Mouse (Mus musculus): ENCODE results near the gene Cnnm2.
"Not testable (repeated sequence)": the region's sequence is repeated elsewhere in the genome, so short reads cannot be mapped to it uniquely, and the experiment has no call there.

The Cnnm2 gene

GRCm38 (mm10) chr19:46761247-46761946 lies at the start of gene Cnnm2:
Gene Cnnm2 (plus strand): TSS chr19:46761596.
- DNase-seq: peak; percentile 100

GRCm38 (mm10) chr19:46714234-46714633 lies 47.2 kb upstream of the Cnnm2 start:
- DNase-seq: peak in 1 of 2 experiments; percentile 26

DNA sequence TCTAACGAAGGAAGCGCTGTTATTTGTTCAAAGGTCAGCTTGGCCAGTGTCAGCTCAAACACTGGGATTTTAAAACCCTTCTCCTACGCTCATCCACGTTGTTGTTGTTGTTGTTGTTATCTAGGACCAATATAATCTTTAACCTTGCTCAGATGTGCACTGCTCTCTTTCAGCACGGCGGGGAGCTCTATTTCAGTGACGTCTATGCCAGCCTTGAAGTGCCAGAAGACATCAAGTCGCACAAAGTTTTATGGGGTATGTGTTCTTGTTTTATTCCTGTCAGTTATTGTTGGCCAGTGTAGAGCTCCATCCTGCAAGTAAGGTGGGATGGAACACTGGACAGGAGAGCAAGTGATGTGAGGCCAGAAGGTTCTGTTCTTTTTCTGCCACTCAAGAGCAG lies 46.4 kb upstream of the Cnnm2 start:
- DNase-seq: no peak

GRCm38 (mm10) chr19:46718150-46718549 lies 43.2 kb upstream of the Cnnm2 start:
- DNase-seq: no peak

DNA sequence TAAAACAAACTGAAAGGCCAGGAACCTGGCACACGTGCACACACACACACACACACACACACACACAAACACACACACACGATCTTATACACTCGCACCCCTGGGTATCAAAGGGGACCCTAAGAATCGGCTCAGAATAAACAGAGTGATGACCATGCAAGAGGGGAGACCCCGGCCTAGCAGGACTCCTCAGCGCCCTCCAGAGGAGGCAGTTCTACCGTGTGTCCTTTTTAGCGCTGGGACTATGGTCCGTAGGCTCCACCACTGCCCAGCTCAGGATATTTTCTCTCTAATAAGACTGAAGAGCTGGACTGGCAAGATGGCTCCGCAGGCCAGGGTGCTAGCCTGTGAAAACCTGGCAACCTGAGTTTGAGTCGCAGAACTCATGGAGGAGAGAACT lies 37.0 kb upstream of the Cnnm2 start:
- DNase-seq: no peak

GRCm38 (mm10) chr19:46726142-46726541 lies 35.3 kb upstream of the Cnnm2 start:
- no peak for DNase-seq

GRCm38 (mm10) chr19:46727140-46727736 lies 34.2 kb upstream of the Cnnm2 start:
- DNase-seq: peak; percentile 75

DNA sequence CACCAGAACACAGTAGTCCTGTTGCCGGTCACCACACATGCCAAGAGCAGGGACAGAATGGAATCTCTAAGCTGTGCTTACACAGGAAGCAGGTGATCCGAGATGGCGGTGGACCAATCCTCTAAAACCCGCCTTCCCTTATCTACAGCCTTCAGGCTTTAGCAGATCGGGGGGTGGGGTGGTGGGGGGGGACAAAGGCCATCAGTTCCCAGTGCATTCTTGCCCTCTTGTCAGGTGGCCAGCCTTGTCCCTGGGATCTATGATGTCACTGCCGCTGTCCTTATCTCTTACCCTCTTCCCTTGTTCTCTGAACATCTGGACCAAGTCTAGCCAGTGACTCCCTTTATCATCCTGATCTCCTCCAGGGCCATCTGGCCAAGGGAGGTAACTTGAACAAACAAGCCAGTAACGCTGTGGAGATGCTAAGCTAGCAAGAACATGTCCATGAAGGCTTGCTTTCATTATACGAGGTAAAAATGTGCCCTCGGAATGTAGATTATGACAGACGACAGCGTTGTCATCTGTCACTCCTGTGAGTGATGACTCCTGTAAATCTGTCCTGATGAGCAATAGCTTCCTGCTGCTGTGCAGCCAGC lies 33.4 kb upstream of the Cnnm2 start:
- DNase-seq: no peak

DNA sequence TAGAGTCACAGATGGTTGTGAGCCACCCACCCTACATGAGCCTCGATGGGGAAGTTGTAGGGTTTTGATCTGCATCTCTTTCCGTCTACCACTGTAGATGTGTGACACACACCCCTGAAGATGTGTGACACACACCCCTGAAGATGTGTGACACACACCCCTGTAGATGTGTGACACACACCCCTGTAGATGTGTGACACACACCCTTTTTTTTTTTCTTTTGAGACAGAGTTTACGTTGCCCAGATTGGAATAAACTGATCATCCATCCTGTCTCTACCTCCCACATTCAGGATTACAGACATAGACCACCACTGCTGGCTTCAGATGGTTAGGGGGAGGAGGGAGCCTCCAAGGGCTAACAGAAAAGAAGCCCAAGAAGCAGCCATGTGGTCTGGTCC lies 32.5 kb upstream of the Cnnm2 start:
- DNase-seq: no peak

- DNase-seq: no peak
These were observed 30.0 kb upstream of the Cnnm2 start for GRCm38 (mm10) chr19:46731351-46731750.

- DNase-seq: not testable (repeated sequence)
These were observed 28.7 kb upstream of the Cnnm2 start for GRCm38 (mm10) chr19:46732673-46733072.

GRCm38 (mm10) chr19:46733626-46734025 lies 27.8 kb upstream of the Cnnm2 start:
- DNase-seq: no peak

- no peak for DNase-seq
These were observed 26.2 kb upstream of the Cnnm2 start for GRCm38 (mm10) chr19:46735241-46735640.

- no peak for DNase-seq
These were observed 24.3 kb upstream of the Cnnm2 start for GRCm38 (mm10) chr19:46737106-46737505.

- peak; percentile 68 to 79 for DNase-seq
These were observed 20.9 kb upstream of the Cnnm2 start for GRCm38 (mm10) chr19:46740341-46741008.

DNA sequence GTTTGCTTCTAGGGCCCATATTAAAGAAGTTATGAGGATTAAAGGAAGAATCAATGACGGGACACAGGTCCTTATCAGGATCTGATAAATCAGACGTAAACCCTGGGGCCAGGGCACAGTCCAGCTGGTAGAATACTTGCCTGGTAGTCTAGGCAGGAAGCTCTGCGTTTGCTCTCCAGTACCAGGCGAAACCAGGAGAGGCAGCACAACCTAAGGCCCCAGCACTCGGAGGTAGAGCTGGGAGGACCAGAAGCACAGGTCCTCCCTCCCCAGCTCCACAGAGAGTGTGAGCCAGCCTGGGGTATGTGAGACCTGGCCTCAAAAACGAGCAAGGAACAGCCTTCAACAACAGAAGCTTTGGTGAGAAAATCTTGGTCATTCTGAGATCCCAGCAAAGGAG lies 19.8 kb upstream of the Cnnm2 start:
- DNase-seq: no peak

DNA sequence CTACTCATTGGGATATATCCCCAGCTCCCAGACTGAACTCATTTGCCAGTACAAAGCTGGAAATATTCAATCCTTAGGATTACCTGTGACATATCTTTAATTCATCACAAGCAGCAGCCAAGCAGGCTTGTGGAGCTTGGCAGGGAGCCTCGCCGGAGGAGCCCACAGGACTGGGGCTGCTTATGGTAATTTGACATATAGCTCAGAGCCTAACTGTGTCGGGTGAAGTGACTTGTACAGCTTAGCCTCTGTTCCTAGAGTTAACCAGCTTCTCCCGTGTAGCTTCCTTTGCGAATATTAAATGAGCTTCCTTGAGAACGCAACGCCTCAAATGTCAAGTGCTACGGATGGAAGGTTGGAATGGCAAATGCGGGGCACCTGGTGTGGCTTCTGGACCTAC lies 16.7 kb upstream of the Cnnm2 start:
- DNase-seq: no peak

DNA sequence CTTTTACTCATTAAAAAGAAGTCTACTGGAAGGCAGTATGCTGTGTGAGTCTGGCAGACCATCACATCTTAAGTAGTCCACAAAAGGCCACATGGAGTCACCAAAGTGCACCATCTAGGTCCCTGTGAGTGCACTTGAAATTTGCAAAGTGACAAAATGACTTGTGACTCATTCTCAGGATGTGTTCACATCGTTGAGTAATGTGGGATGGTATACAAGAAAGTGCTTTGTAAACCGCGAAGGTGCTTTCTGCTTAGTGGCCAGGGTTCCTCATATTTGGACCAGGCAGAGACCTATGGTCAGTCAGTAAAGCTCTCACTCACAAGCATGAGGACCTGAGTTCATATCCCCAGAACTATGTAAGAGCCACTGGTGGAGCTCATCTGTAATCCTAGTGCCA lies 13.6 kb upstream of the Cnnm2 start:
- DNase-seq: no peak

DNA sequence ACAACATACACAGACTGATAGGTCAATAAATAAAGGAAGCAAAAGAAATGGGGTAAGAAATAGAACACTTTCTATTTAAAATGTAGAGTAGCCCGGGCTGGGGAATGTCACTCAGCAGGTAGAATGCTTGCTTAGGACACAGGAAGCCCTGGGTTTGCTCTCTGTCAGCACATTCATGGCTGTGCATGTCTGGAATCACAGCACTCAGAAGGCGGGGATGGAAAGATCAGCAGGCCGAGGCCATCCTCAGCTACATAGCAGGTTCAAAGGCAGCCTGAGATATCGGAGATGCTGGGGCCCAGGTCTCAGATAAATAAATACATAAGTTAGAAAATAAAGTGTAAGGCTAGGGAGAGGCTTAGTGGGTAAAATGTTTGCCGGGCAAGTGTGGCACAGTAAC lies 9.2 kb upstream of the Cnnm2 start:
- DNase-seq: no peak

DNA sequence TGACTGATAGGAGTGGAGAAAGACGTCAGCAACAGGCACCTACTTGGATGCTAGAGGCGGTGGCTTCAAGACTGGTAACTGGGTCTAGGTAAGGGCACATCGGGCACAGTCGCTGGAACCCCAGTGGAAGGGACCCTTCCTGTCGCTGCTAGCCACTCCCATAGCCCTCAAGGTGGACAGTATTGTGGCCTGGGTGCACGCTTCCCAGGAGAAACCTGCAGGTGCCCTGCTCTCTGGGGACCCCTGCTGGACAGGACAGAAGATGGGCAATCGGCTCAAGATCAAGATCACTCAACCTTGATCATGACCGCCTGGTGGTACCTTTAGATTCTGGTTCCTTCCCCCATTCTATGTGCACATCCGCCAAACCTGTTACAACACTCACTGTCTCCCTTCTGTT lies 6.3 kb upstream of the Cnnm2 start:
- DNase-seq: peak; percentile 57 to 88

GRCm38 (mm10) chr19:46756221-46756620 lies 5.2 kb upstream of the Cnnm2 start:
- DNase-seq: peak in 1 of 2 experiments; percentile 14

DNA sequence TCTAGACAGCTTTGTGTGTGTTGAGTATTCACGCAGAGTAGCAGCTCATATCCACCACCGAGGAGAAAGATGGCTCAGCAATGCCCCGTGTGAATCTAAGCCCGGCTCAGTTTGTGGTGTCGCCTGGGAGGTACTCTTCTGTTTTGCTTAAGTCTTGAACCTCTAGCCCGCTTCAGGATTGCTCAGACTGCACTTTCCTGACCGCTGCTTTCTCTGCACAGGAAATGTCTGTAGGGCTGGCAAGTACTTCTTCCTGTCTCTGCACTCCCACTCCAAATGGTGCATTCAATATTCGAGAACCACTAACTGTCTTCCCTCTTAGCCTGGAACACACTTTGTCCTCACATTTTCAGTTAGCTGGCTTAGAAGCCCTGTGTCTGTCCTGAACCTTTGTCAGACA lies 2.3 kb upstream of the Cnnm2 start:
- no peak for DNase-seq

DNA sequence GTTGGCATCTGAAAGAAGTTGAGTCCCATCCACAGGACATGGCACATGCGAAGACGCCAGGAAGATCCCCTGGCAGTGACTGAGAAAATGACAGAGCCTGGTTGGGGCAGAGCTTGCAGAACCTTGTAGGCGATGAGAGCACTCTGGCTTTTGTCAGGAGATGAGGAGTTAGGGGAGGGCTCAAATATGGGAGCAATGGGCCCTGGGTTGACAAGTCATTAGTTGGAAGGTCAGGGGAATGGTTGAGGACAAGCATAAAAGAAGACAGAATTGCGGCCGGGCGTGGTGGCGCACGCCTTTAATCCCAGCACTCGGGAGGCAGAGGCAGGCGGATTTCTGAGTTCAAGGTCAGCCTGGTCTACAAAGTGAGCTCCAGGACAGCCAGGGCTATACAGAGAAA lies 1.5 kb upstream of the Cnnm2 start:
- DNase-seq: not testable (repeated sequence)
